ENCODE assay signal across 21 mouse cellular contexts in genomic region chr5:140110024-140110423, GRCm38 (mm10).
DNase-seq lines count a peak whose midpoint lies in the region; ATAC-seq and TF ChIP-seq lines count a peak whose summit lies in the region.
"Had no signal": no experiment of that assay in that cellular context is flagged by ENCODE, and none has a peak within 500 bp of the region (broad histone marks: within the 10 kb centered on the region; RNA-seq: fewer than 3 reads in every experiment).

No protein-coding gene starts in this region.

- H3K4me3 ChIP-seq in intestine, embryonic 14.5 days (ENCODE audit: low read depth, low read length): no peak overlapping the region
- H3K4me3 ChIP-seq in intestine, postnatal 0 days (ENCODE audit: low read depth, low read length): no peak overlapping the region
- H3K4me3 ChIP-seq: heart, embryonic 10.5 days; hindbrain, embryonic 15.5 days; kidney, embryonic 15.5 days; megakaryocyte, embryonic 14.5 days; midbrain, embryonic 15.5 days; neural tube, embryonic 12.5 days had no signal

- no peaks in the 10 kb centered on the region for H3K4me1 ChIP-seq in intestine, embryonic 14.5 days (replicated peaks; ENCODE audit: control insufficient read depth, insufficient read depth, low read length)
- no peaks in the 10 kb centered on the region for H3K4me1 ChIP-seq in intestine, postnatal 0 days (replicated peaks; ENCODE audit: control insufficient read depth, insufficient read depth, low read length)
- H3K4me1 ChIP-seq: kidney, embryonic 15.5 days had no signal

- peaks cover 4% of the 10 kb centered on the region; the same call in 1 of the 2 replicates for H3K36me3 ChIP-seq in intestine, embryonic 14.5 days (ENCODE audit: control insufficient read depth, insufficient read depth, low read length)
- H3K36me3 ChIP-seq in intestine, postnatal 0 days (ENCODE audit: control insufficient read depth, insufficient read depth): 0 out of 2 replicates have a peak, but pooled peaks cover 3% of the 10 kb centered on the region
- H3K36me3 ChIP-seq: hindbrain, embryonic 15.5 days; midbrain, embryonic 15.5 days had no signal

- ATAC-seq in intestine, embryonic 14.5 days (replicated peaks; ENCODE audit: low FRiP score, low TSS enrichment, low read depth): 0 out of 2 replicates have a peak, but pooled peaks have one; percentile 58
- no peak for ATAC-seq in intestine, postnatal 0 days
- 0 out of 2 replicates have a peak, but pooled peaks have one; percentile 29 for ATAC-seq in megakaryocyte-erythroid progenitor cell, adult 5-6 weeks (replicated peaks; ENCODE audit: low FRiP score, low TSS enrichment, poor library complexity, severe bottlenecking)
- ATAC-seq: forebrain, embryonic 14.5 days; midbrain, embryonic 15.5 days had no signal

- 48% methylated on average over 3 of the region's 3 CpGs for WGBS in intestine, embryonic 14.5 days
- 23% methylated on average over 3 of the region's 3 CpGs for WGBS in intestine, postnatal 0 days

- no peak overlapping the region for H3K27ac ChIP-seq in intestine, embryonic 14.5 days (ENCODE audit: low read depth)
- H3K27ac ChIP-seq in intestine, postnatal 0 days (ENCODE audit: low read depth, low read length): no peak overlapping the region
- H3K27ac ChIP-seq: heart, embryonic 10.5 days; hindbrain, embryonic 15.5 days; kidney, embryonic 15.5 days; midbrain, embryonic 15.5 days; neural tube, embryonic 12.5 days had no signal

- no peaks in the 10 kb centered on the region for H3K27me3 ChIP-seq in intestine, embryonic 14.5 days (replicated peaks; ENCODE audit: control insufficient read depth, insufficient read depth, low read length)
- no peaks in the 10 kb centered on the region for H3K27me3 ChIP-seq in intestine, postnatal 0 days (replicated peaks; ENCODE audit: control insufficient read depth, insufficient read depth, low read length)
- H3K27me3 ChIP-seq: hindbrain, embryonic 15.5 days; kidney, embryonic 15.5 days; megakaryocyte, embryonic 14.5 days; midbrain, embryonic 15.5 days; neural tube, embryonic 12.5 days had no signal

- H3K9me3 ChIP-seq in intestine, embryonic 14.5 days (ENCODE audit: control insufficient read depth, low read length): no peaks in the 10 kb centered on the region
- no peaks in the 10 kb centered on the region for H3K9me3 ChIP-seq in intestine, postnatal 0 days (ENCODE audit: control insufficient read depth)
- H3K9me3 ChIP-seq: heart, embryonic 10.5 days; hindbrain, embryonic 15.5 days; kidney, embryonic 15.5 days; megakaryocyte, embryonic 14.5 days; midbrain, embryonic 15.5 days; neural tube, embryonic 12.5 days had no signal

- no peak overlapping the region for H3K4me2 ChIP-seq in intestine, embryonic 14.5 days (ENCODE audit: low read length)
- no peak overlapping the region for H3K4me2 ChIP-seq in intestine, postnatal 0 days (replicated peaks; ENCODE audit: low read depth)
- H3K4me2 ChIP-seq: hindbrain, embryonic 15.5 days; kidney, embryonic 15.5 days; midbrain, embryonic 15.5 days; neural tube, embryonic 12.5 days had no signal

- DNase-seq in intestine, embryonic 14.5 days (ENCODE audit: low spot score): no peak
- DNase-seq in urinary bladder, postnatal 36 days (ENCODE audit: low spot score in 2 of 2): peak; percentile 11 to 43
- no peak for DNase-seq in urinary bladder, postnatal 4 days (ENCODE audit: low spot score in 2 of 2)
- no peak for DNase-seq in kidney, postnatal 36 days
- DNase-seq in kidney, postnatal 14 days: no peak
- DNase-seq in gastrocnemius, postnatal 25 days: no peak
- DNase-seq: adrenal gland, postnatal 25 days; cerebellum, adult 8-10 months; heart, postnatal 4 days; kidney, adult 11 months; left cerebral cortex, postnatal 4 days; thymus, adult 2 months had no signal

- no peak overlapping the region for H3K9ac ChIP-seq in intestine, embryonic 14.5 days (ENCODE audit: low read length)
- no peak overlapping the region for H3K9ac ChIP-seq in intestine, postnatal 0 days (ENCODE audit: low read depth, low read length)
- H3K9ac ChIP-seq: hindbrain, embryonic 15.5 days; kidney, embryonic 15.5 days; midbrain, embryonic 15.5 days; neural tube, embryonic 12.5 days had no signal

- no peak for TF ChIP-seq CTCF in intestine, postnatal 0 days (IDR thresholded peaks at IDR 0.05; ENCODE audit: low read depth)

Comparison
In these comparisons a context has a peak if more than half of its experiments do, and no peak if none do; other contexts are left out.
1. DNase-seq: peak in urinary bladder, postnatal 36 days (2 of 2); none in intestine, embryonic 14.5 days (single experiment), urinary bladder, postnatal 4 days (0 of 2), kidney, postnatal 36 days (0 of 2), kidney, postnatal 14 days (single experiment) and gastrocnemius, postnatal 25 days (single experiment).